Mouse (Mus musculus) intestine, embryonic 16.5 days (tissue): Measurements from ENCODE around the gene Carmil3. TPM values are rescaled to one million over a fixed set of nuclear protein-coding genes. Genes with fewer than 3 reads are reported as not detected.
A peak's percentile ranks its signal among the peaks of the same experiment; 100 is the strongest.

Experiments
- ATAC-seq: fragments of 200-750 bp; cut with Nextera tagmentation; 2 replicates; pipeline ENCODE4 v1.8.0; 2017; ENCODE audit warnings: moderate TSS enrichment, moderate library complexity
- H3K27ac ChIP-seq: fragments of 300-500 bp; sonication (generic); 2 replicates; pipeline ENCODE4 v1.5.1; 2014; ENCODE audit warnings: mild to moderate bottlenecking, low read length
- H3K27me3 ChIP-seq: fragments of 300-500 bp; sonication (generic); replicated peaks from 2 replicates; pipeline ENCODE4 v1.6.1; 2014; ENCODE audit warnings: low read length, control low read depth, mixed read lengths; ENCODE audit not compliant: control insufficient read depth, insufficient read depth
- H3K36me3 ChIP-seq: fragments of 300-500 bp; sonication (generic); 2 replicates; pipeline ENCODE4 v1.6.1; 2014; ENCODE audit warnings: low read length, control low read depth; ENCODE audit not compliant: control insufficient read depth, insufficient read depth
- H3K4me1 ChIP-seq: fragments of 300-500 bp; sonication (generic); 2 replicates; pipeline ENCODE4 v1.6.1; 2014; ENCODE audit warnings: low read length, control low read depth, mixed read lengths; ENCODE audit not compliant: control insufficient read depth, insufficient read depth
- H3K4me2 ChIP-seq: fragments of 300-500 bp; sonication (generic); 2 replicates; pipeline ENCODE4 v1.6.1; 2014; ENCODE audit warnings: low read depth, low read length, control low read depth
- H3K4me3 ChIP-seq: fragments of 300-500 bp; sonication (generic); 2 replicates; pipeline ENCODE4 v1.5.1; 2014; ENCODE audit warnings: mild to moderate bottlenecking, low read length
- H3K9ac ChIP-seq: fragments of 300-500 bp; sonication (generic); 2 replicates; pipeline ENCODE4 v1.6.1; 2014; ENCODE audit warnings: low read depth, low read length
- H3K9me3 ChIP-seq: fragments of 300-500 bp; sonication (generic); 2 replicates; pipeline ENCODE4 v1.6.1; 2016; ENCODE audit warnings: low read length, control low read depth; ENCODE audit not compliant: control insufficient read depth
- WGBS: fragments of 180-500 bp; shearing (Covaris S2); extraction: QIAGEN DNeasy Blood & Tissue Kit; methylation state at CpG from one replicate; pipeline ENCODE4 v1.1.7; 2014; 5-methylcytosine and 5-hydroxymethylcytosine counted together
- polyA plus RNA-seq: library from polyadenylated mRNA; unstranded; fragments of >200 nt; fragmentation: Nextera tagmentation; extraction: Ambion mirVana; gene quantifications from 2 replicates; pipeline ENCODE4 v1.2.1, GENCODE M21; 2015

Gene Carmil3
- polyA plus RNA-seq = 1.0 TPM in 2 replicates

DNA sequence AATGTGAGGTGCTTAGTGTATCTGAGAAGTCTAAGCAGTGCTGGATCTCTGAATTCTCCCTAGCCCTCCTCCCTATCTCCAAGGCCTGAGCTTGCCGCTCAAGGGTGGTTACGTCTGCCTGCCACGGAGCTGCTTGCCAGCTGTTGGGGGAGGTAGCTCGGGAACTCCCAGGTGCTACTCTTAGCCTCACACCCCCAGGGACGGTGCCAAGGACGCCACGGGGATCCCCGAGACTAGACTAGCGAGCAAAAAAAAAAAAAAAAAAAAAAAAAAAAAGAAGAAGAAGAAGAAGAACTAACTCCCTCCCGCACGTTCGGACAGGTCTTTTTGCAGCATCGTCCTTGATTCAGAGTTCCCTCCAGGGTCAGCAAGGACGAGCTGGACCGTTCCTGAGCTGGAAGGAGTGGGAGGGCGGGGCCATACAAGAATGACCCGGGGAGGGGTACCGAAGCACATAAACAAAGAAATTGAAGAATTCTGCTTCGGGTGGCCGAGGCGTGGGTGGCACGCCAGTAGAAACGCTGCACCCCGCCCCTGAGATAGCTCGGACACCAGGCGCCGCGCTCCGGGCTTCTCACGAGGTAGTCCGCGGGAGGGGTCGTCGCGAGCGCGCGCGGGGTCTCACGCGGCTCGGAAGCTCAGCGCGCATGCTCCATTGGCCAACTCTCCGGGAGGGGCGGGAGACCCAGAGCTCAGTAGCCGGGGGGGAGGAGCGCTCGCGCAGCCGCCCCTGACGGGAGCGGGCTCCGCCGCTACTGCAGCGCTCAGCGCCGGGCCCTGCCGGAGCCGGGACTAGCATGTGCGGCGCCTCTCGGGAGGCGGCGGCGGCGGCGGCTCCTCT, at the start of gene Carmil3:
TSS of gene Carmil3 (plus strand) at position 291 of the 841 bp plus-strand sequence.
- H3K27ac ChIP-seq = peak within 1 kb of the TSS; percentile 57
- H3K9me3 ChIP-seq = no peaks in the 10 kb centered on the region
- ATAC-seq = peak; percentile 86
- H3K4me1 ChIP-seq = peaks cover 7% of the 10 kb centered on the region; the same call in 1 of the 2 replicates
- WGBS = 1% methylated on average over 57 of the region's 68 CpGs
- H3K36me3 ChIP-seq = peaks cover 8% of the 10 kb centered on the region
- no peaks in the 10 kb centered on the region for H3K27me3 ChIP-seq
- peak within 1 kb of the TSS; percentile 76 for H3K4me3 ChIP-seq
- peak within 1 kb of the TSS; percentile 73 for H3K9ac ChIP-seq
- peak within 1 kb of the TSS; percentile 99 for H3K4me2 ChIP-seq

DNA sequence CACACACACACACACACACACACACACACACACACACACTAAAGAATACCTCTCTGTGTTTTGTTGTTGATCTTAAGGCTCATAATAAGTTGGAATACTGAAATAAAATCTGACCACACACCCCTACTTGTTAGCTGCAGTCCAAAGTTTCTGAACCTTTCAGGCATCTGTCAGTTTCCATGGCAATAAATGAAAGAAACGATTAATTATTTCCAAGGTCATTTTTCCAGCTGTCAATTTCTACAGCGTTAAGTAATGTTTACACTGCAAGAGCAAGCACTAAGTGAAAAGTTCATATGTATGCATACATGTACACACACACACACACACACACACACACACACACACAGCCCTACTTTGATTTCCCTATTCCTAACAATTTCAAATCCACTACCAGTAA, 32.8 kb upstream of the Carmil3 start:
- Histone ChIP-seq H3K4me1 (peaks cover 3% of the 10 kb centered on the region; the same call in 1 of the 2 replicates), H3K27me3 (no peaks in the 10 kb centered on the region), H3K9ac (no peak overlapping the region), H3K36me3 (no peaks in the 10 kb centered on the region), H3K4me3 (no peak overlapping the region), H3K27ac (no peak overlapping the region), H3K4me2 (no peak overlapping the region), H3K9me3 (no peaks in the 10 kb centered on the region; the same call in 1 of the 2 replicates)
- WGBS = 51% methylated on average over 2 of the region's 2 CpGs
- no peak for ATAC-seq

DNA sequence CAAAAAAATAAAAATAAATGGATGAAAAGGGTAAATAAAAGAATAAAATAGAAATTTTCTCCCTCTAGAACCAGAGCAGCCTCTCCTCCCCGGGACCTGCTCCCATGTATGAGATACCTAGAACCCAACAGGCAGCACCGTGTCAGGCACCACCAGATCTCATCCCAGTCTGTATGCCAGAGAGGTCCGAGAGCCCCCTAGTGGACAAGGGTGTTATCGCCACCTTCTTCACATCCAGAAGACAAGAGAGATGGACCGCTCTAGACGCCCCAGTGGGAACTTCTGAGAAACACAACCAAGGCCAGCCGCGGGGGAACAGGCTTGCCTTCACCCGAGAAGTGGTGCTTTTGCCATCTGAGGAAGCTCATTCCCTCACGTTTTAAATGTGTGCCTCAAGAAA, 32.2 kb upstream of the Carmil3 start:
- no peaks in the 10 kb centered on the region for H3K27me3 ChIP-seq
- H3K36me3 ChIP-seq = no peaks in the 10 kb centered on the region
- H3K9ac ChIP-seq = no peak overlapping the region
- no peak overlapping the region for H3K4me3 ChIP-seq
- H3K9me3 ChIP-seq = no peaks in the 10 kb centered on the region; the same call in 1 of the 2 replicates
- no peak overlapping the region for H3K27ac ChIP-seq
- WGBS = 21% methylated on average over 10 of the region's 10 CpGs
- H3K4me1 ChIP-seq = peaks cover 3% of the 10 kb centered on the region; the same call in 1 of the 2 replicates
- no peak; the same call in 1 of the 2 replicates for ATAC-seq
- H3K4me2 ChIP-seq = no peak overlapping the region

DNA sequence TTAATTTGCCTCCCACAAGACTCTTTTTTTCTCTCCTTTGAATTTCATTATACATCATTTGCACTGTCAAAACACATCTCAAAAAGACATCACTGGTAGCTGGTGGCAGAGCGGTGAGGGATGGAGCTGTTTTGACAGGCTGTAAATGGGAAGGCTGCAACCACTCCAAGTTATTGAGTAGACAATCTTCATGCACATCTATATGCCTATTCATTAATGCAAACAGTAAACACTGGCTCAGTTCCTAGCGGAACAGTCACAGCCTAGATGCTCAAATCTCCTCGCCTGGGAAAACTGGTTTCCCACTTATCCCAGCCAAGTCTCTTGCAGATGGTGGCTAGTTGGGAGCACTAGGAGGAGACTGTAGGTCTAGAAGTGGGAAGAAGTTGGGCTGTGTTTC, 31.7 kb upstream of the Carmil3 start:
- no peak overlapping the region for H3K27ac ChIP-seq

DNA sequence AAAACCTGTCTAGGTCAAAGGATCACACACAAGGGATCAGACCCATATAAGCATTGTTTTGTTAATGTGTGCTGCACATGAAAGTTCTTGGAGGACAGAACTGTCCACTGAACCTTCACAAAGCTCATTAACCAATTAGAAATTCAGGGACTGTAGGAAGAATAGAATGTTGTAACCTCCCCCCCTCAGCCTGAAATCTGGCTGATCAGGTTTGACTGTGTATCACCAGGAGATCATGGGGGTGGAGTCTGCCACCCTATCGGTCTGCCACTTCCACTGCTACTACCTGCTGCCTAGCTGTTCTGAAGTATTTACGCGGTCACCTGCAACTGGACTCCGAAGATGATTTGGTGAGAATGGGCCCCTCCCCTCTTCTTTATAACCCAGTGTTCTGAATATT, 30.7 kb upstream of the Carmil3 start:
- 53% methylated on average over 4 of the region's 4 CpGs for WGBS
- peak; percentile 73 for ATAC-seq
- Histone ChIP-seq H3K36me3 (no peaks in the 10 kb centered on the region), H3K9me3 (no peaks in the 10 kb centered on the region; the same call in 1 of the 2 replicates), H3K27ac (no peak overlapping the region; the same call in 1 of the 2 replicates), H3K4me3 (no peak overlapping the region), H3K9ac (no peak overlapping the region), H3K27me3 (no peaks in the 10 kb centered on the region), H3K4me2 (no peak overlapping the region), H3K4me1 (peaks cover 3% of the 10 kb centered on the region; the same call in 1 of the 2 replicates)

More for the DNA sequence above, 31.7 kb upstream of the Carmil3 start:
- Histone ChIP-seq H3K27me3 (no peaks in the 10 kb centered on the region), H3K4me1 (peaks cover 3% of the 10 kb centered on the region; the same call in 1 of the 2 replicates), H3K4me2 (no peak overlapping the region), H3K4me3 (no peak overlapping the region), H3K36me3 (no peaks in the 10 kb centered on the region), H3K9ac (no peak overlapping the region), H3K9me3 (no peaks in the 10 kb centered on the region; the same call in 1 of the 2 replicates)
- 73% methylated on average over 3 of the region's 3 CpGs for WGBS
- no peak for ATAC-seq

DNA sequence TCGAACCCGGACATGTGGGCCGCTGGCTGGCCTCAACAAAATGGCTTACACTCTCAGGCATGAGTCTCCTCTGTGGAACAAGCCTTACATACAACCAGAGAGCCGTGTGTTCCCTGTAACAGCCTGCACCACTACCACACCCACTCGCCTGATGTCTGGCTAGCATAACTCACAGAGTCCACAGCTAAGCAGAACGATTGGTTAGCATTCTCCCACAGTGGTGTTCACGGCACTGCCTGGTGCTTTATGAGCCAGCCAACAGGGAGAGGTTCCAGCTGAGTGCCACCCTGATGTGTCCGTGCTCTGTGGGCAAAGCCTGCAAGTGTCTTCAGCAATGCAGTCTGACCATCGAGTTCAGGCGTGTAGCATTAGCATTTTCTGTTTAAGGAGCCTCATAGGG, 30.2 kb upstream of the Carmil3 start:
- peak overlapping the region; percentile 3 for H3K27ac ChIP-seq

DNA sequence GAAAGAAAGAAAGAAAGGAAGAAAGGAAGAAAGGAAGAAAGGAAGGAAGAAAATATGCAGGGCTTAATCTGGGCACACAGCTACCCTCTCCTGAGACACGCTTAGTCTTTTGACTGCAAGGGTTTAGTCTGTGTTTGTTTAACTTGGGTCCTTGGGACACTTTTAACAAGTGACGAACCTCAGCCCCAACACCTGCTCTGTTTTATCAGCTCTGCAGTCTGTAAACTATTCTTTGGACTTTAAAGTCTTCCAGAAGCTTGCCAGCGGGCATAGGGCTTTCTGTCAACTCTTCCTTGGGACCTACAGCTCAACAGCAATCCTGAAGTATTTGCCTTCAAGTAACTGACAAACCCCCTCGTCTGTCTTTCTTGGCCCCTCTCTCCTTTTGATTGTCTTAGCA, 28.7 kb upstream of the Carmil3 start:
- peaks cover 3% of the 10 kb centered on the region; the same call in 1 of the 2 replicates for H3K4me1 ChIP-seq
- H3K9ac ChIP-seq = no peak overlapping the region
- peak overlapping the region; percentile 39; the same call in 1 of the 2 replicates for H3K27ac ChIP-seq
- no peaks in the 10 kb centered on the region for H3K27me3 ChIP-seq
- no peaks in the 10 kb centered on the region for H3K36me3 ChIP-seq
- no peaks in the 10 kb centered on the region for H3K9me3 ChIP-seq
- WGBS = 17% methylated on average over 4 of the region's 4 CpGs
- peak; percentile 57 for ATAC-seq
- no peak overlapping the region for H3K4me3 ChIP-seq
- no peak overlapping the region for H3K4me2 ChIP-seq

More for the DNA sequence above, 30.2 kb upstream of the Carmil3 start:
- H3K9me3 ChIP-seq = no peaks in the 10 kb centered on the region; the same call in 1 of the 2 replicates
- peaks cover 3% of the 10 kb centered on the region; the same call in 1 of the 2 replicates for H3K4me1 ChIP-seq
- no peaks in the 10 kb centered on the region for H3K27me3 ChIP-seq
- no peak overlapping the region for H3K9ac ChIP-seq
- 61% methylated on average over 10 of the region's 10 CpGs for WGBS
- H3K4me2 ChIP-seq = no peak overlapping the region
- H3K4me3 ChIP-seq = no peak overlapping the region
- ATAC-seq = peak; percentile 82
- no peaks in the 10 kb centered on the region for H3K36me3 ChIP-seq

DNA sequence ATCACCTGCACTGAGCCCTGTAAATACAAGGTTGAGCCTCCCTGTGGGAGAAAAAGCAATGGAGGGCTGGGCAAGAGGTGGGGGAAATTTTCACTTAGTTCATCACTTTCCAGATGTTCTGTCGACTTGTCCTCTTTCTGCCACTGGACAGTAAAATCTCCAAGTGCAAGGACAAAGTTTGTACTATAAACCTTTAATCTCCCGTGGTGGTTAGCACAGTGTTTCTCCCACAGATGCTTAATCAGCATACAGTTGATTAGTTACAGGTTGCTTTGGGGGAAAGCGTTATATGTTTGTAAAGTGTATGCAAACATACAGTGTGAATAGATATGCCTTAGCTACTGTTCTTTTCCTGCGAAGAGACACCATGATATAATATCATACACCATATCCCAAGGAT, 24.0 kb upstream of the Carmil3 start:
- Histone ChIP-seq H3K9ac (no peak overlapping the region), H3K4me3 (no peak overlapping the region), H3K4me1 (peaks cover 12% of the 10 kb centered on the region), H3K27ac (no peak overlapping the region), H3K27me3 (no peaks in the 10 kb centered on the region), H3K4me2 (no peak overlapping the region), H3K9me3 (no peaks in the 10 kb centered on the region), H3K36me3 (no peaks in the 10 kb centered on the region)
- 72% methylated on average over 4 of the region's 4 CpGs for WGBS
- ATAC-seq = no peak

DNA sequence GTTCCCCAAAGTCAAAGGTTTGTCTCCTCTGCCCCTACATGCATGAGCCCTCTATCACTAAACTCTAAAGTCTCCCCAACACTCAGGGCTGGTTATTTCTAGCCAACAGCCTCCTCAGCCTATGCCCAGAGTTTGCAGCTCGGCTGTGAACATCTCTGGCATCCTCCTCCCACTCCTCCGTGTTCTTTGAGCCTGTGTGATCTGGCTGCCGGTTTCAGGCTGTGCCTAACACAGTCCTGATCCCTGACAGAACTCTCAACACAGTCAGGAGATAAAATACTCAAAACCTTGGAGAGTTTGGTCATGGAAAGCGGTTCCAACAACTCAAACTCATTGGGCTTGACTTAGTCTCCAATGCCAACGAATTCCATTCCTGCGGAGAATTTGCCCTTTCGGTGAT, 23.3 kb upstream of the Carmil3 start:
- H3K4me2 ChIP-seq = no peak overlapping the region
- H3K27ac ChIP-seq = no peak overlapping the region
- H3K36me3 ChIP-seq = no peaks in the 10 kb centered on the region
- no peak overlapping the region for H3K9ac ChIP-seq
- no peaks in the 10 kb centered on the region for H3K27me3 ChIP-seq
- 72% methylated on average over 7 of the region's 7 CpGs for WGBS
- H3K4me1 ChIP-seq = peaks cover 12% of the 10 kb centered on the region
- no peak for ATAC-seq
- H3K9me3 ChIP-seq = no peaks in the 10 kb centered on the region
- H3K4me3 ChIP-seq = no peak overlapping the region
